Comparison of ENCODE assay signal across 9 mouse cellular contexts in genomic region chr8:121729323-121729722, GRCm38 (mm10). TPM values are rescaled to one million over a fixed set of nuclear protein-coding genes. Genes with fewer than 3 reads are reported as not detected.
DNase-seq lines count a peak whose midpoint lies in the region; ATAC-seq lines count a peak whose summit lies in the region.
"Had no signal": no experiment of that assay in that cellular context is flagged by ENCODE, and none has a peak within 500 bp of the region (broad histone marks: within the 10 kb centered on the region; RNA-seq: fewer than 3 reads in every experiment).

Jph3 (plus strand) TSS chr8:121729623.

- H3K27ac ChIP-seq in forebrain, embryonic 14.5 days (ENCODE audit: low read depth, low read length): peak within 1 kb of the TSS; percentile 33; the same call in 1 of the 2 replicates
- no peak within 1 kb of the TSS for H3K27ac ChIP-seq in neural tube, embryonic 12.5 days

- no peaks in the 10 kb centered on the region for H3K9me3 ChIP-seq in forebrain, embryonic 14.5 days (replicated peaks; ENCODE audit: control insufficient read depth, low read length)
- no peaks in the 10 kb centered on the region for H3K9me3 ChIP-seq in neural tube, embryonic 12.5 days

- H3K4me3 ChIP-seq in forebrain, embryonic 14.5 days (ENCODE audit: low read depth, low read length): peak within 1 kb of the TSS; percentile 64
- peak within 1 kb of the TSS; percentile 57 for H3K4me3 ChIP-seq in neural tube, embryonic 12.5 days

- peaks cover 34% of the 10 kb centered on the region for H3K27me3 ChIP-seq in forebrain, embryonic 14.5 days (replicated peaks; ENCODE audit: control insufficient read depth, insufficient read depth, low read length)
- H3K27me3 ChIP-seq in neural tube, embryonic 12.5 days (replicated peaks): peaks cover 56% of the 10 kb centered on the region

- intact Hi-C loops in left cerebral cortex, postnatal 14 days (cut with DNase I): no loop called here

- peak within 1 kb of the TSS; percentile 78 for H3K9ac ChIP-seq in forebrain, embryonic 14.5 days (ENCODE audit: low read length)
- peak within 1 kb of the TSS; percentile 68 for H3K9ac ChIP-seq in neural tube, embryonic 12.5 days

- peaks cover 8% of the 10 kb centered on the region for H3K4me1 ChIP-seq in forebrain, embryonic 14.5 days (ENCODE audit: control insufficient read depth, insufficient read depth, low read length)
- peaks cover 29% of the 10 kb centered on the region for H3K4me1 ChIP-seq in neural tube, embryonic 12.5 days

- peak within 1 kb of the TSS; percentile 61 for H3K4me2 ChIP-seq in forebrain, embryonic 14.5 days (ENCODE audit: low read length)
- peak within 1 kb of the TSS; percentile 71 for H3K4me2 ChIP-seq in neural tube, embryonic 12.5 days (replicated peaks)

- WGBS in forebrain, embryonic 14.5 days: 3% methylated on average over 12 of the region's 12 CpGs
- WGBS in neural tube, embryonic 12.5 days: 10% methylated on average over 12 of the region's 12 CpGs

- no peak for ATAC-seq in forebrain, embryonic 14.5 days
- ATAC-seq in neural tube, embryonic 12.5 days (ENCODE audit: low FRiP score, low read depth): no peak
- no peak for ATAC-seq in monocyte, adult 5-6 weeks (replicated peaks; ENCODE audit: insufficient number of reproducible peaks, low FRiP score, low TSS enrichment, poor library complexity, severe bottlenecking)

- no peak for DNase-seq in layer of hippocampus, adult 8-10 months (ENCODE audit: low spot score in 2 of 2)
- DNase-seq in layer of hippocampus, adult 9-10 months (ENCODE audit: low spot score): no peak
- DNase-seq in forebrain, embryonic 14.5 days (ENCODE audit: low spot score): no peak
- DNase-seq in left cerebral cortex, postnatal 14 days (ENCODE audit: low spot score in 2 of 2): no peak
- DNase-seq in testis, postnatal 14 days (ENCODE audit: low spot score): no peak
- no peak for DNase-seq in frontal cortex, postnatal 36 days (ENCODE audit: low spot score in 2 of 2)

- H3K36me3 ChIP-seq in forebrain, embryonic 14.5 days (ENCODE audit: control insufficient read depth, insufficient read depth, low read length): no peaks in the 10 kb centered on the region
- H3K36me3 ChIP-seq in neural tube, embryonic 12.5 days: no peaks in the 10 kb centered on the region

RNA-seq across cellular contexts. Expression of gene Jph3, which starts in this region (rescaled TPM):
- total RNA-seq in layer of hippocampus, adult 8-10 months (2022): 100 to 1,000 TPM; 260 to 313 (median 283) TPM
- 44.1 and 55.9 TPM in 2 replicates for polyA plus RNA-seq in forebrain, embryonic 14.5 days (2014; fragmentation: Nextera tagmentation; extraction: Ambion mirVana)
- total RNA-seq in left cerebral cortex, postnatal 14 days (2021): 100 to 1,000 TPM; 187 to 192 TPM
- polyA plus RNA-seq in neural tube, embryonic 12.5 days (2016; fragmentation: Nextera tagmentation; extraction: Ambion mirVana): 59.1 and 66.9 TPM in 2 replicates
- not detected in 3 replicates for total RNA-seq in monocyte, adult 5-6 weeks (2017)
- total RNA-seq: common myeloid progenitor, adult 5-6 weeks had no signal

Comparison
In these comparisons a context has a peak if more than half of its experiments do, and no peak if none do; other contexts are left out.
1. RNA of gene Jph3 (total RNA-seq): 260 to 313 TPM in layer of hippocampus, adult 8-10 months and 187 to 192 TPM in left cerebral cortex, postnatal 14 days; not detected in monocyte, adult 5-6 weeks; every median in the first group is over 100 times any median in the second.